Mouse (Mus musculus) embryonic facial prominence, embryonic 10.5 days (tissue): ENCODE data around the gene Hadha. TPM values are rescaled to one million over a fixed set of nuclear protein-coding genes. Genes with fewer than 3 reads are reported as not detected.

Experiments used
- DNase-seq: peaks from one replicate; pipeline ENCODE4 v3.0.0-alpha.2; 2017; ENCODE audit warnings: low spot score
- H3K27ac ChIP-seq: fragments of 300-500 bp; sonication (generic); replicated peaks from 2 replicates; pipeline ENCODE4 v1.5.1; 2016; ENCODE audit warnings: mild to moderate bottlenecking
- H3K27me3 ChIP-seq: fragments of 300-500 bp; sonication (generic); replicated peaks from 2 replicates; pipeline ENCODE4 v1.6.1; 2016; ENCODE audit warnings: low read depth, mild to moderate bottlenecking; ENCODE audit not compliant: poor library complexity, severe bottlenecking
- H3K36me3 ChIP-seq: fragments of 300-500 bp; sonication (generic); replicated peaks from 2 replicates; pipeline ENCODE4 v1.6.1; 2016; ENCODE audit warnings: mild to moderate bottlenecking, moderate library complexity
- H3K4me1 ChIP-seq: fragments of 300-500 bp; sonication (generic); 2 replicates; pipeline ENCODE4 v1.6.1; 2016
- H3K4me3 ChIP-seq: fragments of 300-500 bp; sonication (generic); 2 replicates; pipeline ENCODE4 v1.5.1; 2016; ENCODE audit warnings: mild to moderate bottlenecking, moderate library complexity
- H3K9me3 ChIP-seq: fragments of 300-500 bp; sonication (generic); 2 replicates; pipeline ENCODE4 v1.6.1; 2016; ENCODE audit warnings: mild to moderate bottlenecking
- WGBS: fragments of 180-500 bp; shearing (Covaris S2); methylation state at CpG from one replicate; pipeline ENCODE4 v1.1.7; 2016; 5-methylcytosine and 5-hydroxymethylcytosine counted together
- polyA plus RNA-seq: library from polyadenylated mRNA; unstranded; fragments of >200 nt; fragmentation: Nextera tagmentation; extraction: Ambion mirVana; gene quantifications from 2 replicates; pipeline ENCODE4 v1.2.1, GENCODE M21; 2016

The Hadha gene
- polyA plus RNA-seq, 1 experiment from 2014 or later: 114 TPM

DNA sequence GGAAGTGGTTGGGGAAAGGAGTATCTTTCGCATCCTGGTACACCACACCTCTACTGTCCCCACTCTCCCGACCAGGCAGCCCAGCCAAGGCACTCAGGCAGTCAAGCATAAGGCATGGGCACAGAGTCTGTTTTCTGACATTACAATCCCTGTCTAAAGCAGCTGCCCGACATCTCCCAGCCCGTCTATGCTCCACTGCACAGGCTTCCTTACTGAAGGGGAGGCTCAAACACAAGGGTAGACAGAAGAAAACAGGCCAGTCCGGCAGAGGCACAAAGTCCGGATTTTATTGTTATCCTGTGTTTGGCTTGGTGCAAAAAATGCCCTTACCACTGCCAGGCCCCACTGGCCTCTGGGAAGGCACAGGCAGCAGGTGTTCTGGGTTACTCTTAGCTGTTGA lies 35.8 kb downstream of the Hadha start:
- Histone ChIP-seq H3K36me3 (peaks cover 85% of the 10 kb centered on the region), H3K27me3 (peaks cover 29% of the 10 kb centered on the region), H3K9me3 (no peaks in the 10 kb centered on the region), H3K4me1 (peaks cover 8% of the 10 kb centered on the region), H3K27ac (no peak overlapping the region), H3K4me3 (no peak overlapping the region)
- DNase-seq: no peak
- WGBS: 92% methylated on average over 6 of the region's 6 CpGs

DNA sequence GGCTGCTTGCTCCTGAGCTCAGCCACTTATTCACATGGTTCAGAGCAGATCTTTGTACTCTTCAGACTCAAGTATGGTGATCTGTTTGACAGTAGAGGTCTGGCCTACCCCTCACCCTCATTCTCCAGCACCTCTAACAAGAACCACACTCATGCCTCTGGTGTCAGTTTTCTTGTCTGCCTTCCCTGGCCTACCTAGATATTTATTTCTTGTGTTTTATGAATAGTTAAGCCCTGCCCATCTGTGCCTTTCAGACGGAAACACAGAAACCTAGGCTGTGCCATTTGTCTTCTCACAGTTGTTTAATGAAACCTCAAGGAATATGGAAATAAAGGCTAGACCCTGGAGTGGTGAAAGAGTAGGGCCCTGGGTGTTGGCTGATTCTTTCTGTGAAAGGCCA lies 36.9 kb downstream of the Hadha start:
- Histone ChIP-seq H3K27ac (no peak overlapping the region), H3K27me3 (peaks cover 40% of the 10 kb centered on the region), H3K9me3 (no peaks in the 10 kb centered on the region), H3K36me3 (peaks cover 73% of the 10 kb centered on the region), H3K4me3 (no peak overlapping the region), H3K4me1 (peaks cover 19% of the 10 kb centered on the region)
- WGBS: 91% methylated on average over 1 of the region's 1 CpGs
- DNase-seq: no peak

DNA sequence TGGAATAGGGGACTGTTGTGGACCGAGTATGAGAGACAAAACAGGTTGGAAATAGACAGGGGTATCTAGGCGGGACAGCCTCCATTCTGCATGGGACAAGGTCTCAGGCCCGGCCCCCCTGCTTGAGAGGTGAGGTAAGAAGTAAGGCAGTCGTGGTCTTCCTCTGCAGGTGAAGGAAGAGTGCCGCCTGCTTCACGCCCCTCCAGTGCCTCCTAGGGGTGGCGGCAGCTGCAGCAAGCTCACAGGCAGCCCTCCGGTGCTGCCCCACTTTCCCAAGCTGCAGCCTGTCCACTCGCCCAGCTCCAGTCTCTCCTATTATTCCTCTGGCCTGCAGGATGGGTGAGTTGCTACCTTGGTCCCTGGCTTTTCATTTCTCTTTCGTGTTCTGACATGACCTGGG lies 39.2 kb downstream of the Hadha start:
- WGBS: 30% methylated on average over 10 of the region's 10 CpGs
- Histone ChIP-seq H3K27ac (no peak overlapping the region), H3K27me3 (peaks cover 62% of the 10 kb centered on the region), H3K4me3 (no peak overlapping the region), H3K9me3 (no peaks in the 10 kb centered on the region), H3K4me1 (peaks cover 30% of the 10 kb centered on the region), H3K36me3 (peaks cover 50% of the 10 kb centered on the region)
- DNase-seq: peak; percentile 39

DNA sequence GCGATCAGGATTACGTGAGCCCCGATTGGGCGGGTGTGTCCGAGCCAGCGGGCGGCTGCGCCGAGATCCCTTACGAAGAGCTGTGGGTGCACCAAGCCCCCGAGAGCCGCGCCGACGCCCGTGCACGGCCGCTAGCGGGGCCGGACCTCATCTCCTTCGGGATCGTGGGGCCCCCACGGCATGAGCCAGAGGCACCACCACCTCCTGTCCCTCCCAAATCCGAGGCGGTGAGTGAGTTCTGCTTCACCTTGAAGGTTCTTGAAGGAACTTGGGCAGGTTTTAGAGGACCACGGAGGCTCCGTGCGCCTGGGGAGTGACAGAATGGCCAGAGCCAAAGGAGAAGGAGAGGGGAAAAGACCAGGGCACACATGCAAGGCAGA lies 40.2 kb downstream of the Hadha start:
- H3K9me3 ChIP-seq: no peaks in the 10 kb centered on the region
- H3K4me3 ChIP-seq: peak overlapping the region; percentile 58
- peaks cover 40% of the 10 kb centered on the region for H3K4me1 ChIP-seq
- peaks cover 40% of the 10 kb centered on the region for H3K36me3 ChIP-seq
- peak overlapping the region; percentile 80; the same call in 1 of the 2 replicates for H3K27ac ChIP-seq
- peaks cover 72% of the 10 kb centered on the region for H3K27me3 ChIP-seq
- 2% methylated on average over 28 of the region's 28 CpGs for WGBS
- DNase-seq: no peak

DNA sequence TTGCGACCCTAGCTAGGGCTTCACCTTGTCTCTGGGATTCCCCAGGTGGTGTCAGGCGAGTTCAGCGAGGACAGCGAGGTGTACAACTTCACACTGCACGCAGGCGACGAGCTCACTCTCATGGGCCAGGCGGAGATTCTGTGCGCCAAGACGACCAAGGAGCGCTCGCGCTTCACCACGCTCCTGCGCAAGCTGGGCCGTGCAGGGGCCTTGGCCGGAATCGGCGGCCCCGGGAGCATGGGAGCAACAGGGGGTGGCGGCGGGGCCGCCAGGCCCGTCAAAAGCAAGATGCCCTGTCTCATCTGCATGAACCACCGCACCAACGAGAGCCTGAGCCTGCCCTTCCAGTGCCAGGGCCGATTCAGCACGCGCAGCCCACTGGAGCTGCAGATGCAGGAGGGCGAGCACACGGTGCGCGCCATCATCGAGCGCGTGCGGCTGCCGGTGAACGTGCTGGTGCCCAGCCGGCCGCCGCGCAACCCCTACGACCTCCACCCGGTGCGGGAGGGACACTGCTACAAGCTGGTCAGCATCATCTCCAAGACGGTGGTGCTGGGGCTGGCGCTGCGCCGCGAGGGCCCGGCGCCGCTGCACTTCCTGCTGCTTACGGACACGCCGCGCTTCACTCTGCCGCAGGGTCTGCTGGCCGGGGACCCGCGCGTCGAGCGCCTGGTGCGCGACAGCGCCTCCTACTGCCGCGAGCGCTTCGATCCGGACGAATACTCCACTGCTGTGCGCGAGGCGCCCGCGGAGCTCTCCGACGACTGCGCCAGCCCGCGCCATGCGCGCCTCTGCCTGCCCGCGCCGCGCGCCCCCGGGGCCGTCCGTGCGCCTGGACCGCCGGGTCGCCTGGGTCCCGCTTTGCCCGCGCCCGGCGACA lies 40.8 kb downstream of the Hadha start:
- peaks cover 78% of the 10 kb centered on the region for H3K27me3 ChIP-seq
- peak overlapping the region; percentile 80 for H3K27ac ChIP-seq
- peaks cover 44% of the 10 kb centered on the region for H3K4me1 ChIP-seq
- H3K36me3 ChIP-seq: peaks cover 34% of the 10 kb centered on the region
- WGBS: under 1% methylated on average over 103 of the region's 103 CpGs
- no peaks in the 10 kb centered on the region for H3K9me3 ChIP-seq
- DNase-seq: peak; percentile 89
- peak overlapping the region; percentile 58 for H3K4me3 ChIP-seq

DNA sequence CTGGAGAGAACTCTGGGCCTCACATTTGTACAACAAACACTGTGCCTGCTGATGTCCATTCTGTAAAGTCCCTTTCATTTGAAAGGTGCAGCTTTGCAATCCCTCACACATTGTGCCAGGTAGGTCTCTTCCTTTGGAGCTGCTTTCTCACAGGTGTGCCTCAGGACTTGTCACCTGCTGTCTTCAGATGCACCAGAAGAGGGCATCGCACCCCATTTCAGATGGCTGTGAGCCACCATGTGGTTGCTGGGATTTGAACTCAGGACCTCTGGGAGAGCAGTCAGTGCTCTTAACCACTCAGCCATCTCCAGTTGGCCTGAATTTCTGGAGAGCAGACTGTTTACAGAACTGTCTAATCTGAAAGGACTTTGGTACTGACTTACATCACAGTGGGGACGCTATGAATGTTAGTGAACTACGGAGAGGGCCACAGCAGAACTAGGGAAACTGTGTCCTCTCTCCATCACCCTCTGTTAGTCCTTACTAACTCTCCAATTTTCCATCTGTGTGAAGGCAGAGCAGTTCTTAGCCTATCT lies 42.4 kb downstream of the Hadha start:
- Histone ChIP-seq H3K4me1 (peaks cover 52% of the 10 kb centered on the region), H3K27ac (no peak overlapping the region), H3K36me3 (peaks cover 19% of the 10 kb centered on the region), H3K9me3 (no peaks in the 10 kb centered on the region), H3K27me3 (peaks cover 93% of the 10 kb centered on the region), H3K4me3 (no peak overlapping the region)
- no peak for DNase-seq
- WGBS: 83% methylated on average over 3 of the region's 3 CpGs

DNA sequence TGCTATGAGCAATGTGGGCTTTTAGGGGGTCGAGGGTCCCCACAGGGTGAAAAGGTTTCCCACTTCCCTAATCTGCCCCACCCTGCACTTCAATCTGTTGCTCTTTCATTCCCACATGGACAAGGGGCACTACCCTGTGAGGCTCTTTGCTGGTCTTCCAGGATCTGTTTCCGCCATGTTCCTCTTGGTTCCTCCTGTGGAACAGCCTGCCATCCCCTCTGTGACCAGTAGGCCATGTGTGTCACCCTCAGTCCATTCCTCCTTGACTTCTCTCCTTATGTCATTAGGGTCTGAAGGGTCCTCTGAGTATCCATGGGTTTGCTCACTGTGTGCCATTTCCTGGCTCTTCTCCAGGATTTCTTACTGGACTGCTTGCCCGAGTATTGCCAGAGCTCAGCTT lies 43.2 kb downstream of the Hadha start:
- Histone ChIP-seq H3K27me3 (peaks cover 99% of the 10 kb centered on the region), H3K9me3 (no peaks in the 10 kb centered on the region), H3K36me3 (peaks cover 11% of the 10 kb centered on the region), H3K4me3 (peak overlapping the region; percentile 45), H3K4me1 (peaks cover 60% of the 10 kb centered on the region), H3K27ac (peak overlapping the region; percentile 67)
- DNase-seq: no peak
- 66% methylated on average over 3 of the region's 3 CpGs for WGBS

DNA sequence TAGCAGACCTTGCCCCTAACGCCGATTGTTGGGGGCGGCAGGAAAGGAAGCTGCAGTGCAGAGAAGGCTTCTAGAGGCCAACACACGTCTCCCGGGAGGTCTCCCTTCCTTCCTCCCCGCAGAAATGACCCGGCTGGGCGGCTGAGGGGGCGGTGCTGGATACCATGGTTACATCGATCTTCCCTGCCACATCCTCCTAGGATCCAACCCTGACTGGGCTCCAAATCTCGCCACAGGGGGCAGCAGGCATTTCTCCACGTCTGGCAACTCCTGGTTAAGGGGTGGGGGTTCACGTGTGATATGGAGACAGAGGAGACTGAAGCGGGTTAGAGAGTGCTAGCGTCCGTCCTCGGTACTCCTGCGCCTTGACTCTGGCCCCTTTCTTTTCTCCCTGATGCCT lies 43.8 kb downstream of the Hadha start:
- peak overlapping the region; percentile 45 for H3K4me3 ChIP-seq
- peaks cover 99% of the 10 kb centered on the region for H3K27me3 ChIP-seq
- WGBS: 2% methylated on average over 18 of the region's 18 CpGs
- peaks cover 67% of the 10 kb centered on the region for H3K4me1 ChIP-seq
- peak overlapping the region; percentile 67 for H3K27ac ChIP-seq
- H3K9me3 ChIP-seq: no peaks in the 10 kb centered on the region
- peaks cover 4% of the 10 kb centered on the region; the same call in 1 of the 2 replicates for H3K36me3 ChIP-seq
- DNase-seq: peak; percentile 86

DNA sequence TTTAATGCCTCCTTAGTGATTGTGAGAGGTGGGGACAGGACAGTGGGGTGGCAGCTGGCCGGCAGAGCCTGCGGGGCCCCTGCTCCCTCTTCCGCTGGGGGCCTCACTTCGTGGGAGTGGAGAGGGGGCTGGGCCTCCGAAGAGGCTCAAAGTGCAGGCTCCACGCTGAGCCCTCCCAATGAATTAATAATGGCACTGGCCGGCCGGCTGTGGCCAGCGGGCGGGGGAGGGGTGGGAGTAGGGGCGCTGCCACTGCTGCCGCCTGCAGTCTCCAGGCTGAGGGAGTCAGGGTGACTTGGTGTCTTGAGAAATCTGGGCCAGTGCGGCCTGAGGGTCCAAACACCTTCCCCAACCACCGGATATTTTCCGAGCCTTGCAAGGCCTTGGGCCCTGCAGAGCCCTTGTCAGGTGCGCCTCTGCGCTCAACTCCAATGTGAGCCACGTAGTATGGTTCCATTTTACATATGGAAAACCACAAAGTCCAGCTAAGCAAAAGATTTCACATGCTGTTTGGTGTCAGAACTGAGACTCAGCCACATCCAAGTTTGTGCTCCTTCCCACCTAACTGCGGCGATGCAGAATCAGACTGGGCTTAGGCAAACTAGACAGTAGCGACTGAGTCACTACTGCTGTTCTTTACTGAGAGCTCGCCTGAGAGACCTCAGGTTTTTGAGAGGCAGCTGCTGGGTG lies 44.4 kb downstream of the Hadha start:
- peaks cover 99% of the 10 kb centered on the region for H3K27me3 ChIP-seq
- no peaks in the 10 kb centered on the region for H3K9me3 ChIP-seq
- peak overlapping the region; percentile 67 for H3K27ac ChIP-seq
- no peaks in the 10 kb centered on the region for H3K36me3 ChIP-seq
- DNase-seq: peak; percentile 59
- 4% methylated on average over 22 of the region's 22 CpGs for WGBS
- H3K4me1 ChIP-seq: peaks cover 73% of the 10 kb centered on the region
- H3K4me3 ChIP-seq: peak overlapping the region; percentile 45

DNA sequence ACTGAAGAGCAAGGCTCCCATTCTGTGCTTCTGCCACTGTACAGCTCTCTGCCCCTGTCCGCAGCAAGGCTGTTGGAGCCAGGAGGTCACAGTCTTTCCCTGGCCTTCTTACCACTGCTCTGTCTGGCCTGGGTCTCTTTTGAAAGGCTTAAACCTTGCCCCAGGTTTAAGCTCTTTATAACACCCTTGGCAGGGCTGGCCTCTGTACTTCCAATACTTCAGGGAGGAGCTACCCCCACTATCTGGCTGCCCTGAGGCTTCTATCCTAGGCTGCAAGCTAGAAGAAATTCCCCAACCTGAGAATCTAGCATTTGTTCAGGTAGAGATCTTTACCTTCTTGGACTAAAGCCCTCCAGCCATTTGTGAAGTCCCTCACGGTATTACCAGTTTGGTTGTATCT lies 45.1 kb downstream of the Hadha start:
- DNase-seq: no peak
- Histone ChIP-seq H3K27ac (peak overlapping the region; percentile 67; the same call in 1 of the 2 replicates), H3K4me1 (peaks cover 78% of the 10 kb centered on the region), H3K27me3 (peaks cover 99% of the 10 kb centered on the region), H3K36me3 (no peaks in the 10 kb centered on the region), H3K9me3 (no peaks in the 10 kb centered on the region), H3K4me3 (peak overlapping the region; percentile 45)
- WGBS: 32% methylated on average over 2 of the region's 2 CpGs

DNA sequence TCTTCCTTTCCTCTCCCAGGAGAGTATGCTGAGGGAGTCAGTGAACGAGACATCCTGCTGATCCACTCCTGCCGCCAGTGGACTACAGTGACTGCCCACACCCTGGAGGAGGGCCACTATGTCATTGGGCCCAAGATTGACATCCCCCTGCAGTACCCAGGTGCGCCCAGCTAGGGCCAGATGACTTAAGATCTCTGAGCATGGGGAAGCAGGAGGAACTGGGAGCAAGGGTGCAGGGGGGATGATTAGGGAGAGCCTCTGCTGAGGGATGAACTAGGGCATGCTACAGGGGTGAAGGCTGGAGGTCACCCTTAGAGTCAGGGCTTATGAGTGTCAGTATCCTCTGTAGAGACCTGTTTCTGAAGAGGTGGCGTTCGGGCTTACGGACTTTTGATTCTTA lies 46.7 kb downstream of the Hadha start:
- no peak overlapping the region for H3K27ac ChIP-seq

DNA sequence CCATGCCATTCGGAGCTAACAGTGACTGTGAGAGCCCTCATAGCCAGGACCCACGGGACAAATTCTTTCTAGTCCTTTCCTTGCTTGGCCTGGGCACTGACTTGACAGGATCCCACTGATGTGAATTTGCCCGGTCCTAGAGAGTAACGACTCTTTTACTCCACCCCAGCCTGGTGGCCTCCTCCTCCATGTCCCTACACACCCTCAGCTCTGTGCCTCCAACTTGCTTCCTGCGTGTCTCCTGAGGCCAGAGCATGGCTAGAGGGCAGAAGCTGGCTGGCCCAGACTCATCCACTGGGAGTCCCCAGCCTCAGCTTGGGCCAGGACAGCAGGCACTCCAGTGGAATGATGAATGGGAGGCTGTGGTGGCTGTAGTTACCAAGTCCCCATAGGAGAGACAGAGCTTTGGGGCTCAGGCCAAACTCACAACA lies 47.3 kb downstream of the Hadha start:
- no peak for DNase-seq
- H3K36me3 ChIP-seq: no peaks in the 10 kb centered on the region
- peaks cover 99% of the 10 kb centered on the region for H3K27me3 ChIP-seq
- WGBS: 4% methylated on average over 5 of the region's 5 CpGs
- H3K27ac ChIP-seq: peak overlapping the region; percentile 69
- peaks cover 63% of the 10 kb centered on the region for H3K4me1 ChIP-seq
- peak overlapping the region; percentile 67 for H3K4me3 ChIP-seq
- no peaks in the 10 kb centered on the region for H3K9me3 ChIP-seq

More for the DNA sequence above, 46.7 kb downstream of the Hadha start:
- peaks cover 99% of the 10 kb centered on the region for H3K27me3 ChIP-seq
- H3K36me3 ChIP-seq: no peaks in the 10 kb centered on the region
- peaks cover 64% of the 10 kb centered on the region for H3K4me1 ChIP-seq
- H3K4me3 ChIP-seq: peak overlapping the region; percentile 67; the same call in 1 of the 2 replicates
- WGBS: 57% methylated on average over 6 of the region's 6 CpGs
- no peak for DNase-seq
- H3K9me3 ChIP-seq: no peaks in the 10 kb centered on the region
